Mouse (Mus musculus) urinary bladder, postnatal 36 days (tissue): ENCODE data around the gene Ube2r2.

Source experiments
- DNase-seq, 2 experiments: peaks; one replicate each; pipeline ENCODE4 v3.0.0; 2022; ENCODE audit warnings: low spot score in 2 of 2, mixed read lengths in 1 of 2

Ube2r2 gene

DNA sequence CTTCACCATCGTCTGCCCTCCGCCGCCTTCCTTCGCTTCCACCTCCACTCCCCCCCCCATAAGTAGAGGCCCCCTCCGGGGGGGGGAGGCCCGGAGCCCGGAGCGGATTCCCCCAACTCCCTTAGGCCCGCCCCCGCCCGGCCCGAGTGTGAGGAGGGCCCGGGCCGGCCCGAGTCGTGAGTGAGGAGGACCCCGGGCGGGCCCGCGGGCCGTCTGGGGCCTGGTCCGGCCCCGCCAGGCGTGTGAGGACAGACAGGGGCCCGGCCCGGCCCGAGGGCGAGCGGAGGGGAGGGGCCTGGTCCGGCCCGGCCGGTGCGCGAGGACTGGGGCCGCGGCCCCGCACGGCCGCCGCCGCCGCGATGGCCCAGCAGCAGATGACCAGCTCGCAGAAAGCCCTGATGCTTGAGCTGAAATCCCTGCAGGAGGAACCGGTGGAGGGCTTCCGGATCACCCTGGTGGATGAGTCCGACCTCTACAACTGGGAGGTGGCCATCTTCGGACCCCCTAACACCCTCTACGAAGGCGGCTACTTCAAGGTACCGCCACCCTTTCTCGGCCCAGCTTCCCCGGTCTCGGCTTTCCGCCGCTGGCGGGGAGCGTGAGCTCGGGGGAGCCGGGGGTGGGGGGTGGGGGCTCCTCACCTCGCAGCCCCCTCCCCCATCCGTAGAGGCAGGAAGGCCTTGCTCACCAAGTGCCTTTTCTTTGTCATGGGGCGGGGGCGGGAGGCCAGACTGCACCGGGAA, at the start of gene Ube2r2:
Ube2r2 (plus strand) TSS at position 33 of the 743 bp plus-strand sequence.
- peak; percentile 53 to 63 for DNase-seq

GRCm38 (mm10) chr4:41086947-41087346, 48.6 kb upstream of the Ube2r2 start:
- DNase-seq, result no peak

- DNase-seq, result no peak
Measured at GRCm38 (mm10) chr4:41087459-41088298, 47.9 kb upstream of the Ube2r2 start.

DNA sequence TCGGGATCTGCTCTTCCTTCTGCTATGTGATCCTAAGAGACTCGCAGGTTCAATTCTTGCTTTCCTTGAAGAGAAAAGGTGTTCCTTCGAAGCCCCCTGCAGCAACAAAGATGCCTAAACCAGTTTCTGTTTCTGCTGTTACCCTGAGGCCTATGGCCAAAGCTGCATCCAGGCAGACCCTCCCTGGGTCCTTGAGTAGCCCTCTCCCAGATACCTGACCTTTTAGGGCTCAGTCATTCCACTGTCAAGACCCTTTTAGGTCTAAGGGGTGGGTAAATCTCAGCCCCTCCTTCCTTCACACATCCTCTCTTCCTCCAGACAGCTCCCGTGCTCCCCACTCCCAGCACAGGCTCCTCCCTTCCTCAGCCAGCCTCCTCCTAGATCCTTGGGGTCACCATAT, 46.4 kb upstream of the Ube2r2 start:
- no peak for DNase-seq

DNA sequence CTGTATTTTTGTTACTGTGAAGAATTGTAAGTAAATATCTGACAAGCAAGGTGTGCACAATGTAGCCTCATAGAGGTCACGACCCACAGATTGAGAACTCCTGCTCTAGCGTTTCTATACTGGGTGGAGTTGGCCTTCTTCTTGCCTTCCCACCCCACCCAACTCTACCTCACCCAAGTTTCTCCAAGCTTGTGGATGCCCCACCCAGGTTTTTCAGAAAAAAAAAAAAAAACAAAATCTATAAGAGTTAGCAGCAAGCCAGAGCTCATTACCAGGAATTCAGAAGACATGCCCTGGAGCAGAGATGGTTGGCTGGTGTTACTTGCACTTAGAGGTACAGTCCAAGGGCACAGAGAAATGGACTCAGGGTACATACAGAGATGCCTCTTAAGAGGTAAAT, 45.8 kb upstream of the Ube2r2 start:
- no peak for DNase-seq

GRCm38 (mm10) chr4:41091391-41091790, 44.2 kb upstream of the Ube2r2 start:
- DNase-seq, result no peak

- no peak for DNase-seq
Measured at GRCm38 (mm10) chr4:41092958-41093357, 42.6 kb upstream of the Ube2r2 start.

DNA sequence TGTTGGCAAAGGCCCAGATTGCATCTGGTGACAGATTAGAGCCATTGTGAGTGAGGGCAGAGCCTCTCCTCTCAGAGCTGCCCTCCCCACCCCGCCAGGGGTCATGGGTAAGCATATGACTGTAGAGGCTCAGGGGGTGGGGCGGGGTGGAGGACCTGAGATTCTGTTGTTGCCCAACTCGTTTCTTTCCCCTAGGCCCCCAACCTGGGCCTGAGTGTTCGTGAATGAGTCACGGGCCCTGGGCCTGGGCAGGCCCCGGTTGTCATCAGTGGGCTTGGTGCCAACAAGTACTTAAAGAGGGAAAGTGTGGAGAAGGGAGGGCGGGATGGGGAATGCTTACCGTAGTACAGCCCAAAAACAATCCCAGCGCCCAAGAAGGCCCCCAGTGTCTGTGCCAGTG, 41.2 kb upstream of the Ube2r2 start:
- DNase-seq, result peak; percentile 69 to 79

- DNase-seq, result peak; percentile 56 to 61
Measured at GRCm38 (mm10) chr4:41096169-41096568, 39.4 kb upstream of the Ube2r2 start.

DNA sequence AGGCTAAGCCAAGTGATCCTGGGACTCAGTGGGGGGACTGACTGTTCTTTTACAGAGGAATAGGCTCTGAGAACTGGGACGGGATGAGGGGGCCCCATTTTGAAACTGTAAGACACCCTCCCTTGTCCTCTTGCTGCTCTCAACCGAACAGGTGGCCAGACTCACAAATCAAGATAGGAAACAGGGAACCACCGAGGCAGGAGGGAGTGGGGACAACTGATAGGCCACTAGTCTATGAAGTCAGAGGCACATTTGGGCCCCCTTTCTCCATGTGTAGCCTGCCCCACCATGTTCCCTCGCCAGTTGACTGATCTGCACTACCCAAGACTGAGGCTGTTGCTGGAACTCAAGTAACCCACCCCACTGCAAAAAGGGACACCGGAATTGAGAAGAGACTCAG, 38.7 kb upstream of the Ube2r2 start:
- no peak for DNase-seq

DNA sequence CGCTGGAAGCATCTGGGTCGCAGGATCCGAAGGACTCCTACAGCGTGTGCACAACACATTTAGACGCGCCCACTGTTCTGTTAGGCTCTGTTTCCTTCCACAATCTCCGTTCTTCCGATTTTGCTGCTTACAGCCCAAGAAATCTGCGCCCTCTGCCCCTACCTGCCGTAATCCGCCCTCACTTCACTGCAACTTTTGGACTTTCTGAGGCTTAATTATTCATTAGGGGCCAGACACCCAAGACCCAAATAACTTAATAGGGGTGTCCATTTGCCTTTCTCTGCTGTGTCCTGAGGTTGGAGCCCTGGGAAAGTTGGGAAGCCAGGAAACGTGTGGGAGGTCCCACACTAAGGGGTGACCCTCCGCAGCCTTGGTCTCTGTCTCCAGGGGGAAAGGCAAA, 38.2 kb upstream of the Ube2r2 start:
- no peak for DNase-seq

DNA sequence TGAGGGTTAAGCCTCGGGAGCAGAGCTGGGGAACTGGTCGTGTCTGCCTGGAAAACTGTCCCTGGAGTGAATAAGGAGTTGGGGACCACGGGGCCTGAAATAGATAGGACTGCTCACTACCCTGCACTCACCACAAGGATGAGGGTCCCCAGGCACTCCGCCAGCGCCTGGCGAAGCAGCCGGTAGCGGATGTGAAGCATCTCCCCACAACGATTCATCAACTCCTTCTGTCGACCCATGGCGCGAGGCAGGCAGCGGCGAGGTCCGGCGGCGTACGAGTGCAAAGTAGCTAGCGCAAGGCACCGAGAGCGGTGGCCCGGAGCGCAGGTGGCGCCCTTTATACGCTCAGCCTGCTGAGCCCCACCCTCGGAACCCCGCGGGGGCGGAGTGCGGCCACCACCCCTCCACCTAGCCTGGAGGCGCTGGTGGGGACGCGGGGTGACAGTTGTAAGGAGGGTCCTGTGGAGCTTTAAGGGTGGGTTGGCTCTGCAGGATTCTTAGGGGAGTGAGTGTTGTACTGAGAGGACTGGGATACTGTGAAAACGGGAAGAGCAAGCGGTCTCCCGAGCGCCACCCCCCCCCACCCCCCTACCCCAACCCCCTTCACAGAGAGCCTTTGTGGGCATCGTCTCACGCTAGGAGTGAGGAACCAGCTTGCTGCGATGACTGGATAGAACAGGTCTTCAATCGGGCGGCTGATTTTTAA, 37.5 kb upstream of the Ube2r2 start, which contains the start of gene Aqp3:
Aqp3 (minus strand) TSS at position 313 of the 706 bp plus-strand sequence.
- peak; percentile 73 to 77 for DNase-seq

DNA sequence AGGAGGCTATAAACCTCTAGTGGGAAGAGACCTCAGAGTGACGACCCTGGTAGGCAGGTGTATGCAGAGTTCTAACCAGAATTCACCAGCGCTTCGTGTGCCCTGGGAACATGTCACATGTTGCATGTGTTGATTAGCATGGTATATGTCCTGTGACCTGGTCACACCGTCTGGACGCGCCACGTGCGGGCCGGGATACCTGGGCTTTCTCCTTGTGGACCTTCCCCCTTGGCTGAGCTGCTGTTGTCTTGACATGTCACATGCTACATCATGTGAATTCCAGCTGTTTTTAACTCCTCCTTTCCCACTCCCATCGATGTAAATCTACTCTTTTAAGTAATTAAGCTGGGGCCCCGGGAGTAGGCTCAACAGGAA, 37.0 kb upstream of the Ube2r2 start:
- DNase-seq, result no peak

GRCm38 (mm10) chr4:41100986-41101385, 34.6 kb upstream of the Ube2r2 start:
- no peak for DNase-seq

- no peak for DNase-seq
Measured at GRCm38 (mm10) chr4:41102901-41103300, 32.6 kb upstream of the Ube2r2 start.

- no peak for DNase-seq
Measured at GRCm38 (mm10) chr4:41107440-41107839, 28.1 kb upstream of the Ube2r2 start.

DNA sequence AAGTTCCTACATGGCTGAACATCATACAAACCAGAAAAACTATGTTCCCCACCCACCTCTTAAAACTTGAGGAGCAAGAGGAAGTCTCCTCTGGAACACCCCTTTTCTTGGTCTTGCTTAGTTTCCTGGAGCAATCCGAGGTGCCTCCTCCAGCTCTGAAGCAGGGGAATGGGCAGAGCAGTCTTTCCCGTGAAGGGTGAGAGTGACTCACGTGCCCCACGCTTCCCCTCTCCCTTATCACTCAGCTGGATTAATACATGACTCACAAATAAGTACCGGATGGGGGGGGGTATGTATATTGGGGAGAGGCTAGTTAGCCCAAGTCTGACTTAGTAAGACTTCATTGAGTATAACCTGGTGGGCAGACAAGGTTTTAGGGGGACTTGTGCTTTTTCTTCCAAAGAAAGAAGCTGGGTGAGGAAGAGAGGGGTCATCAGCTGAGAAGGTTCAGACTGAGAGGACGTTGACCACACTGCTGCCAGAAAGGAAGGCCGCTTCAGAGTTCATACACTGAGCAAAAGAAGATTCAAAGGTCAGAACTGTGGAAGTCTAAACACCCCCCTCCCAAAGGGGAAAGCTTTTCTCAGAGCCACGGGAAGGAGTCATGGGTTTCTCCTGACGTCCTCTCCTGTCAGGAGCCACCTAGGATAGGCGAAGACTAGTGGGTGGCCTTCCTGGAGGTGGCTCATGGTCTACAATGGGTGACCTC, 26.7 kb upstream of the Ube2r2 start:
- peak in 1 of 2 experiments; percentile 60 for DNase-seq

DNA sequence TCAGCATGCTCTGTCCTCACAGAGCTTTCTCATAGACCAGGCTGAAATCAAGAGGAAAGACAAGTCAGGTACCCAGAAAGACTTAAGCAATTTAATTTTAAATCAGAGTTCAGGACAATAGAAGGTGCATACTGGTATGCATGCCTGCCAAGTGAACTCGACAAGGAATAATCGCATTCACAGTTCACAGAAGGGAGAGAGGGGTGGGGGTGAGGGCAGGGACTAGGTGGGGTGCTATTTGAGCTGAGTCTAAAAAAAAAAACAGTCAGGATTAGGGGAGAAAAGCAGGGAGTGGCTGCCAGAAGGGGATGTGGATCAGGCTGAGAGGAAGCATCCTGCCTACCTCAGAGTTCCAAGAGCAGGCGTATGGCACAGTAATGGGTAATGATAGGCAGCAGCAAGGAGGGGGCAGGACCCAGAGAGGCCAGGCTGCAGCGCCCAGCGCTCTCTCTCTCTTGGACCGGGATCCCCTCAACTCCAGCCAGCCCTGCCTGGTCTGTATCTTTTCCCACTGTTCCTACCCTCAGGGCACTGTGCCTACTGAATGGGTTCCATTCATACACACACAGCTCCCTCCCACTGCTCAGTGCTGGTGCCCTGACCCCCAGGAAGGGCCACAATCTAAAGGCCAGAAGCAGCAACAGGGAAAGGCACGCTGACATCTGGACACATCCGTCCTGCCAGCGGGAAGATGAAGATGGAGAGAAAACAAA, 21.0 kb upstream of the Ube2r2 start:
- DNase-seq, result no peak

DNA sequence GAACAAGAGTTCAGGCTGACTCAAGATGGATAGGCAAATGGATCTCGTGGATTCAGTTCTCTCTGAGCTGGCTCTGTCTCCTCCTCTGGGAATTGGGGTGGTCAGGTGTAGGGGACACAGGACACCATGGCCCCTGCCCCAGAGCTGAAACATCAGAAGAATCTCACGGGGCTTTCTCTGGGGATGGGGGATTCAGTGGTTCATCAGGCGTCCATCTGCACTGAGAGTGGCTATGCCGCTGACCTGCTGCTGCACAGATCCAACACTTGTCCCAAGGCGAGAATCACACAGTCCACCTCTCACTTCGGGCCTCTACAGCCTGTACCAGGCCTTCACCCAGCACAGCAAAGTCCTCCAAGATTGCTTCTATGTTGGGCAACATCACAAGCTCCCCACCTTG, 20.5 kb upstream of the Ube2r2 start:
- no peak for DNase-seq

DNA sequence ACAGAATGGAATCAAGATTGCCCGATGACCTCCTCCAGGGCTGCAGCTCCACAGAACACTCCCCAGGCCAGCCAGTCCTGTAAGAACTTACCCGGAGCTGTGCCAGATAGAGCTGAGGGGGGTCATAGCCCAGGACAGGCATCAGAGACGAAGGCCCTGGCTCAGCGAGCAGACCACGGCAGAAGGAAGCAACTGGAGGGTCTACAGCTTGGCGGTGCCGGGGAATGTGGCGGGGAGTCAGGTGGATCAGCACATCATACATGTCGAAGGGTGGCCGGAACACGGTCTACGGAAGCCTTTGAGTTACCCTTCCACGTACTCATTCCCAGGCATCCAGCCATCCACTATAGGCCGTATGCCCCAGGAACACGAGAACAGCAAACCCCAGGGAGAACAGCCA, 19.8 kb upstream of the Ube2r2 start:
- DNase-seq, result no peak

- no peak for DNase-seq
Measured at GRCm38 (mm10) chr4:41116817-41117216, 18.7 kb upstream of the Ube2r2 start.
